Mouse (Mus musculus) forebrain, embryonic 14.5 days (tissue): ENCODE results near the gene Rpl14. TPM values are rescaled to one million over a fixed set of nuclear protein-coding genes. Genes with fewer than 3 reads are reported as not detected.

Source experiments
- ATAC-seq: fragments of 200-750 bp; cut with Nextera tagmentation; 2 replicates; pipeline ENCODE4 v1.8.0; 2017; ENCODE audit warnings: mild to moderate bottlenecking, moderate library complexity
- DNase-seq: peaks from one replicate; pipeline ENCODE4 v3.0.0-alpha.2; 2015; ENCODE audit warnings: low spot score
- H3K27ac ChIP-seq: fragments of 300-500 bp; sonication (generic); 2 replicates; pipeline ENCODE4 v1.5.1; 2014; ENCODE audit warnings: low read depth, mild to moderate bottlenecking, control low read depth, low read length, moderate library complexity
- H3K27me3 ChIP-seq: fragments of 300-500 bp; sonication (generic); replicated peaks from 2 replicates; pipeline ENCODE4 v1.6.1; 2014; ENCODE audit warnings: low read length, control low read depth, mixed read lengths; ENCODE audit not compliant: control insufficient read depth, insufficient read depth
- H3K36me3 ChIP-seq: fragments of 300-500 bp; sonication (generic); 2 replicates; pipeline ENCODE4 v1.6.1; 2014; ENCODE audit warnings: low read length, control low read depth; ENCODE audit not compliant: control insufficient read depth, insufficient read depth
- H3K4me1 ChIP-seq: fragments of 300-500 bp; sonication (generic); 2 replicates; pipeline ENCODE4 v1.6.1; 2014; ENCODE audit warnings: antibody characterized with exemption, low read length, control low read depth; ENCODE audit not compliant: control insufficient read depth, insufficient read depth
- H3K4me2 ChIP-seq: fragments of 300-500 bp; sonication (generic); 2 replicates; pipeline ENCODE4 v1.6.1; 2014; ENCODE audit warnings: mild to moderate bottlenecking, control low read depth, low read length
- H3K4me3 ChIP-seq: fragments of 300-500 bp; sonication (generic); 2 replicates; pipeline ENCODE4 v1.5.1; 2014; ENCODE audit warnings: low read depth, low read length, control low read depth
- H3K9ac ChIP-seq: fragments of 300-500 bp; sonication (generic); 2 replicates; pipeline ENCODE4 v1.6.1; 2014; ENCODE audit warnings: mild to moderate bottlenecking, low read length, control low read depth, moderate library complexity
- H3K9me3 ChIP-seq: fragments of 300-500 bp; sonication (generic); replicated peaks from 2 replicates; pipeline ENCODE4 v1.6.1; 2016; ENCODE audit warnings: low read length, control low read depth, mixed read lengths; ENCODE audit not compliant: control insufficient read depth
- WGBS: fragments of 180-500 bp; shearing (Covaris S2); extraction: QIAGEN DNeasy Blood & Tissue Kit; methylation state at CpG from one replicate; pipeline ENCODE4 v1.1.7; 2014; 5-methylcytosine and 5-hydroxymethylcytosine counted together
- polyA plus RNA-seq: library from polyadenylated mRNA; unstranded; fragments of >200 nt; fragmentation: Nextera tagmentation; extraction: Ambion mirVana; gene quantifications from 2 replicates; pipeline ENCODE4 v1.2.1, GENCODE M21; 2014

The Rpl14 gene
- polyA plus RNA-seq, 1 experiment from 2014 or later = 595 TPM

DNA sequence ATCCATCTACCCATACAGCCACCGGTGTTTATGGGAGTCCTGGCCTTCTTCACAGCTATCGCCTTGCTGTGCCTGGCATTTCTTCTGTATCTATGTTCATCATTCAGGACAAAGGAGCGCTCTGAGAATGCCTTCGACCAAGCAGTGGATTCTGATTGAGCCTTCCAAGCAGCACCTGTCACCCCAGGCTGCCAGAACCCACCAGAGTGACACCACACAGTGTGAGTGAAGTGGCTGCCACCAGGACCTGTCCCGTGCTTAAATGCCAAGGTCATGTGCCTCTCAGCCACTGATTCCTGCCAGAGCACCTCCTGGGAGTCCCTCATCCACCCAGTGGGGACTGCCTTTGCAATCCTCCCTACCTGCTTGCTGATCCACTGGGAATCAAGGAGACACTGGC lies 4.9 kb upstream of the Rpl14 start:
- H3K27me3 ChIP-seq = no peaks in the 10 kb centered on the region
- no peaks in the 10 kb centered on the region for H3K36me3 ChIP-seq
- H3K4me2 ChIP-seq = no peak overlapping the region
- DNase-seq (no peak), ATAC-seq (no peak)
- H3K4me1 ChIP-seq = peaks cover 7% of the 10 kb centered on the region
- H3K9ac ChIP-seq = no peak overlapping the region
- no peak overlapping the region for H3K27ac ChIP-seq
- no peak overlapping the region for H3K4me3 ChIP-seq
- 81% methylated on average over 5 of the region's 5 CpGs for WGBS
- no peaks in the 10 kb centered on the region for H3K9me3 ChIP-seq

- Histone ChIP-seq H3K27me3 (no peaks in the 10 kb centered on the region), H3K9ac (no peak overlapping the region), H3K27ac (no peak overlapping the region), H3K4me1 (peaks cover 10% of the 10 kb centered on the region), H3K4me3 (no peak overlapping the region), H3K36me3 (peaks cover 17% of the 10 kb centered on the region), H3K9me3 (no peaks in the 10 kb centered on the region), H3K4me2 (no peak overlapping the region)
- ATAC-seq = no peak
- DNase-seq = no peak
- WGBS = 82% methylated on average over 2 of the region's 2 CpGs
Measured at GRCm38 (mm10) chr9:120568917-120569316, 2.3 kb upstream of the Rpl14 start.

GRCm38 (mm10) chr9:120569721-120570333 lies 1.4 kb upstream of the Rpl14 start:
- H3K36me3 ChIP-seq = peaks cover 26% of the 10 kb centered on the region
- no peak overlapping the region for H3K4me2 ChIP-seq
- H3K27me3 ChIP-seq = no peaks in the 10 kb centered on the region
- H3K4me1 ChIP-seq = peaks cover 10% of the 10 kb centered on the region
- DNase-seq = peak; percentile 51
- no peak overlapping the region; the same call in 1 of the 2 replicates for H3K9ac ChIP-seq
- no peak overlapping the region for H3K4me3 ChIP-seq
- no peaks in the 10 kb centered on the region for H3K9me3 ChIP-seq
- no peak overlapping the region for H3K27ac ChIP-seq
- 59% methylated on average over 13 of the region's 13 CpGs for WGBS
- ATAC-seq = no peak

DNA sequence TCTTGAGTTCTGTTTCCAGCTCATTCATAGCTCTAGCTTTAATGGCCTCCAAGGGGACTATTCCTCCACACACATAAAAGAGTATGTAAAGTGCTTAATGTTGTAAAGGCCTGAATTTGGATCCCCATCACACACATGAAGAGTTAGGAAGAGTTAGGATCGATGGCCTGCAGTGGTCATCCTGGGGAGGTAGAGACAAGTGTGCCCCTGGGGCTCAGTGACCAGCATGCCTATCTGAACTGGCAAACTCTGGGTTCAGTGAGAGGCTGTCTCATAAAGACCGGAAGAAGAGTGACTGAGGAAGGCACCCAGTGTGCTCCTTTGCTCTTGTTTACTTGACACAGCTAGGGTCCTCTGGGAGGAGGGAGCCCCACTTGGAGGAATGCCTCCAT lies 914 bp upstream of the Rpl14 start:
- H3K4me3 ChIP-seq = peak overlapping the region; percentile 79
- H3K27ac ChIP-seq = no peak overlapping the region
- ATAC-seq (no peak), DNase-seq (no peak)
- H3K27me3 ChIP-seq = no peaks in the 10 kb centered on the region
- H3K4me2 ChIP-seq = peak overlapping the region; percentile 86
- H3K9me3 ChIP-seq = no peaks in the 10 kb centered on the region
- no peak overlapping the region; the same call in 1 of the 2 replicates for H3K9ac ChIP-seq
- 73% methylated on average over 2 of the region's 2 CpGs for WGBS
- H3K4me1 ChIP-seq = peaks cover 10% of the 10 kb centered on the region
- H3K36me3 ChIP-seq = peaks cover 31% of the 10 kb centered on the region

- H3K4me1 ChIP-seq = peaks cover 10% of the 10 kb centered on the region
- peak; percentile 81 for ATAC-seq
- H3K4me2 ChIP-seq = peak overlapping the region; percentile 86
- peaks cover 42% of the 10 kb centered on the region for H3K36me3 ChIP-seq
- H3K4me3 ChIP-seq = peak overlapping the region; percentile 79
- H3K27me3 ChIP-seq = no peaks in the 10 kb centered on the region
- H3K27ac ChIP-seq = peak overlapping the region; percentile 72
- H3K9ac ChIP-seq = peak overlapping the region; percentile 90
- H3K9me3 ChIP-seq = no peaks in the 10 kb centered on the region
- WGBS = 1% methylated on average over 53 of the region's 53 CpGs
- DNase-seq = no peak
Measured at GRCm38 (mm10) chr9:120571593-120572385, 545 bp downstream of the Rpl14 start.

DNA sequence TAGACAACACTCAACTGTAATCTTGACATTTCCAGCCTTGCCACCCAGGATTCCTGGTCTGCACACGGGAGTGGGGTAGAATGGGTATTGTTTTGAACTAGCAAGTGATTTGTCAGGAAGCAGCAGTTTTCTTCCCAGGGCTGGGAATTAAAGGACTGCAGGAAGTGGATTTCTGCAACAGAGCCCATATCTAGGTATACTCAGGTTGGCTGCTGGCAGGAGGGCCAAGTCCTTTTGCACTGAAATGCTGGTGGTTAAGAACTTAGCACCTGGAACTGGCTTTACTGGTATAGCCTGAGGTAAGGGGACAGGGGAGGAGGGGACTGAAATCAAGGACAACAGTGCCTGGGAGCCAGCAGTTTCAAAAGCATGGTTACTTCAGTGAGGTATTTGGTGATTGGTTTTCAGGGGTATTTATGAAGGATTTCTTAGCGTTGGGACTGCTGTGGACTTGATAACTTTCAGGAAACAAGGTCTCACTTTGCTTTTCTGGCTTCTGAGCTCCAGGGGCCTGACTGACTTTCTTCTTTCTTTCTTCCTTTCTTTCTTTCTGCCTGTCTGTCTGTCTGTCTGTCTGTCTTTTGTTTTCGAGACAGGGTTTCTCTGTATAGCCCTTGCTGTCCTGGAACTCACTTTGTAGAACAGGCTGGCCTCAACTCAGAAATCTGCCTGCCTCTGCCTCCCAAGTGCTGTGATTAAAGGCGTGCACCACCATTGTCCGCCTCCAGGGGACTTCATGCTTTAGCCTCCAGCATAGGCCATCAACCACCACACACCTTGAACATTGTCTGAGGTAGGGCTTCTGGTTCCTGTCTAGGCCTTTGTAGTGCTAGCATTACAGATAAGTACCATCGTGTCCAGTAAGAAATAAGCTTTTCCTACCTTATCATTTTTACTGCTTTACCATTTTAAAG lies 4.8 kb downstream of the Rpl14 start:
- 58% methylated on average over 6 of the region's 6 CpGs for WGBS
- Histone ChIP-seq H3K27ac (0 out of 2 replicates have a peak overlapping the region, but pooled peaks have one; percentile 27), H3K27me3 (no peaks in the 10 kb centered on the region), H3K9me3 (no peaks in the 10 kb centered on the region), H3K36me3 (peaks cover 42% of the 10 kb centered on the region), H3K4me1 (peaks cover 7% of the 10 kb centered on the region), H3K9ac (no peak overlapping the region), H3K4me2 (peak overlapping the region; percentile 92; the same call in 1 of the 2 replicates), H3K4me3 (no peak overlapping the region)
- DNase-seq = no peak
- ATAC-seq = no peak

DNA sequence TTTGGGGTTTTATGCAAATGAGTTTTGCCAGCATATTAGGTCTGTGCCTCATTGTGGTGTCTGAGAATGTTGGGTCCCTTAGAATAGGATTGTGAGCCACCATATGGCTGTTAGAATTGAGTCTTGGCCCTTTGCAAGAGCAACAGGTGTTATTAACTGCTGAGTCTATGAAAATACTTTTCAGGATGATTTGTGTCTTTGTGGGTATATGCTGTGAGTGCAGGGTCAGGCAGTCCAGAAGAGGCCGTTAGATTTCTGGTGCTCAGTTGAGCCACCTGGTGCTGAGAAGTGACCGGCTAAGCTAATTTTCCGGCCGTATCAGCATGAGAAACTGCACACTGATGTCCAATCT lies 5.4 kb downstream of the Rpl14 start:
- 3% methylated on average over 4 of the region's 4 CpGs for WGBS
- H3K4me3 ChIP-seq = peak overlapping the region; percentile 64
- H3K4me1 ChIP-seq = peaks cover 7% of the 10 kb centered on the region
- no peaks in the 10 kb centered on the region for H3K27me3 ChIP-seq
- DNase-seq (no peak), ATAC-seq (no peak)
- H3K4me2 ChIP-seq = peak overlapping the region; percentile 92
- H3K9ac ChIP-seq = no peak overlapping the region
- no peaks in the 10 kb centered on the region for H3K9me3 ChIP-seq
- H3K27ac ChIP-seq = no peak overlapping the region
- peaks cover 42% of the 10 kb centered on the region for H3K36me3 ChIP-seq

GRCm38 (mm10) chr9:120577133-120577651 lies 5.9 kb downstream of the Rpl14 start:
- H3K9me3 ChIP-seq = no peaks in the 10 kb centered on the region
- no peaks in the 10 kb centered on the region for H3K27me3 ChIP-seq
- ATAC-seq (peak; percentile 95), DNase-seq (peak; percentile 98)
- H3K27ac ChIP-seq = 0 out of 2 replicates have a peak overlapping the region, but pooled peaks have one; percentile 30
- H3K4me3 ChIP-seq = peak overlapping the region; percentile 64
- H3K4me2 ChIP-seq = peak overlapping the region; percentile 92
- peaks cover 7% of the 10 kb centered on the region for H3K4me1 ChIP-seq
- peak overlapping the region; percentile 87 for H3K9ac ChIP-seq
- peaks cover 42% of the 10 kb centered on the region for H3K36me3 ChIP-seq
- WGBS = under 1% methylated on average over 43 of the region's 43 CpGs
